Mouse (Mus musculus) hindbrain, postnatal 0 days (tissue): ENCODE measurements around the gene Bsn. TPM values are rescaled to one million over a fixed set of nuclear protein-coding genes. Genes with fewer than 3 reads are reported as not detected.

Source experiments
- ATAC-seq: fragments of 200-750 bp; cut with Nextera tagmentation; 2 replicates; pipeline ENCODE4 v1.8.0; 2017; ENCODE audit warnings: mild to moderate bottlenecking, moderate TSS enrichment, moderate library complexity
- DNase-seq: peaks from one replicate; pipeline ENCODE4 v3.0.0-alpha.2; 2015; ENCODE audit warnings: low spot score
- H3K27ac ChIP-seq: fragments of 300-500 bp; sonication (generic); 2 replicates; pipeline ENCODE4 v1.5.1; 2014; ENCODE audit warnings: mild to moderate bottlenecking
- H3K27me3 ChIP-seq: fragments of 300-500 bp; sonication (generic); 2 replicates; pipeline ENCODE4 v1.6.1; 2014; ENCODE audit warnings: low read length, mixed read lengths; ENCODE audit not compliant: insufficient read depth
- H3K36me3 ChIP-seq: fragments of 300-500 bp; sonication (generic); 2 replicates; pipeline ENCODE4 v1.6.1; 2014; ENCODE audit warnings: low read length, mixed read lengths; ENCODE audit not compliant: insufficient read depth
- H3K4me1 ChIP-seq: fragments of 300-500 bp; sonication (generic); 2 replicates; pipeline ENCODE4 v1.6.1; 2014; ENCODE audit warnings: antibody characterized with exemption, low read length, mixed read lengths; ENCODE audit not compliant: insufficient read depth
- H3K4me2 ChIP-seq: fragments of 300-500 bp; sonication (generic); 2 replicates; pipeline ENCODE4 v1.6.1; 2014; ENCODE audit warnings: low read depth, mild to moderate bottlenecking, low read length, moderate library complexity, mixed read lengths
- H3K4me3 ChIP-seq: fragments of 300-500 bp; sonication (generic); 2 replicates; pipeline ENCODE4 v1.5.1; 2014; ENCODE audit warnings: low read length
- H3K9ac ChIP-seq: fragments of 300-500 bp; sonication (generic); replicated peaks from 2 replicates; pipeline ENCODE4 v1.6.1; 2014; ENCODE audit warnings: mild to moderate bottlenecking, low read length, moderate library complexity, mixed read lengths
- H3K9me3 ChIP-seq: fragments of 300-500 bp; sonication (generic); 2 replicates; pipeline ENCODE4 v1.6.1; 2016; ENCODE audit warnings: low read length, mixed read lengths
- CTCF ChIP-seq: IDR thresholded peaks from 2 replicates; pipeline ENCODE4 v1.5.1; 2016; ENCODE audit warnings: antibody characterized with exemption, control low read depth, low read depth
- WGBS: fragments of 180-500 bp; shearing (Covaris S2); extraction: QIAGEN DNeasy Blood & Tissue Kit; methylation state at CpG from one replicate; pipeline ENCODE4 v1.1.7; 2014; 5-methylcytosine and 5-hydroxymethylcytosine counted together
- polyA plus RNA-seq: library from polyadenylated mRNA; unstranded; fragments of >200 nt; fragmentation: Nextera tagmentation; extraction: Ambion mirVana; gene quantifications from 2 replicates; pipeline ENCODE4 v1.2.1, GENCODE M21; 2015
- total RNA-seq: library from RNA; depleted of rRNA; stranded (reverse); fragments of >200 nt; gene quantifications from 2 replicates; pipeline ENCODE4 v1.2.3, GENCODE M21; 2014

The Bsn gene
- total and polyA plus RNA-seq, 2 experiments from 2014 or later: 7.4 to 53.9 TPM

GRCm38 (mm10) chr9:108072481-108072924 lies 117.7 kb downstream of the Bsn start:
- WGBS: 62% methylated on average over 9 of the region's 9 CpGs
- H3K9ac ChIP-seq: no peak overlapping the region
- no peaks in the 10 kb centered on the region for H3K27me3 ChIP-seq
- peaks cover 19% of the 10 kb centered on the region for H3K36me3 ChIP-seq
- ATAC-seq (no peak), DNase-seq (no peak)
- no peaks in the 10 kb centered on the region for H3K9me3 ChIP-seq
- no peaks in the 10 kb centered on the region for H3K4me1 ChIP-seq
- TF ChIP-seq CTCF: no peak
- H3K27ac ChIP-seq: no peak overlapping the region
- H3K4me3 ChIP-seq: no peak overlapping the region
- no peak overlapping the region for H3K4me2 ChIP-seq

- H3K4me1 ChIP-seq: no peaks in the 10 kb centered on the region
These were observed 118.4 kb downstream of the Bsn start for GRCm38 (mm10) chr9:108071801-108072200.

GRCm38 (mm10) chr9:108069529-108069928 lies 120.7 kb downstream of the Bsn start:
- no peak for TF ChIP-seq CTCF
- Histone ChIP-seq H3K27ac (no peak overlapping the region), H3K9me3 (no peaks in the 10 kb centered on the region), H3K9ac (no peak overlapping the region), H3K36me3 (peaks cover 19% of the 10 kb centered on the region), H3K4me2 (no peak overlapping the region), H3K27me3 (no peaks in the 10 kb centered on the region), H3K4me1 (no peaks in the 10 kb centered on the region), H3K4me3 (no peak overlapping the region)
- WGBS: 88% methylated on average over 7 of the region's 7 CpGs
- DNase-seq (no peak), ATAC-seq (no peak)

More at GRCm38 (mm10) chr9:108071801-108072200, 118.4 kb downstream of the Bsn start:
- no peak for DNase-seq
- no peak for ATAC-seq
- H3K9me3 ChIP-seq: no peaks in the 10 kb centered on the region
- no peak overlapping the region for H3K4me2 ChIP-seq
- peaks cover 19% of the 10 kb centered on the region for H3K36me3 ChIP-seq
- no peak overlapping the region for H3K27ac ChIP-seq
- H3K27me3 ChIP-seq: no peaks in the 10 kb centered on the region
- no peak overlapping the region for H3K9ac ChIP-seq
- WGBS: 90% methylated on average over 4 of the region's 4 CpGs
- no peak overlapping the region for H3K4me3 ChIP-seq
- no peak for TF ChIP-seq CTCF

GRCm38 (mm10) chr9:108069007-108069406 lies 121.2 kb downstream of the Bsn start:
- Histone ChIP-seq H3K9ac (no peak overlapping the region), H3K27ac (no peak overlapping the region), H3K9me3 (no peaks in the 10 kb centered on the region), H3K4me1 (no peaks in the 10 kb centered on the region), H3K36me3 (peaks cover 20% of the 10 kb centered on the region), H3K4me3 (no peak overlapping the region), H3K27me3 (no peaks in the 10 kb centered on the region), H3K4me2 (no peak overlapping the region)
- WGBS: 92% methylated on average over 9 of the region's 9 CpGs
- no peak for TF ChIP-seq CTCF
- no peak for DNase-seq
- no peak for ATAC-seq

- Histone ChIP-seq H3K36me3 (peaks cover 31% of the 10 kb centered on the region), H3K27me3 (no peaks in the 10 kb centered on the region)
- peak; percentile 19; the same call in 1 of the 2 replicates for ATAC-seq
These were observed 122.3 kb downstream of the Bsn start for GRCm38 (mm10) chr9:108067900-108068299.

GRCm38 (mm10) chr9:108067199-108067598 lies 123.0 kb downstream of the Bsn start:
- peaks cover 38% of the 10 kb centered on the region for H3K36me3 ChIP-seq

More at GRCm38 (mm10) chr9:108067900-108068299, 122.3 kb downstream of the Bsn start:
- Histone ChIP-seq H3K27ac (no peak overlapping the region), H3K4me1 (no peaks in the 10 kb centered on the region), H3K4me3 (no peak overlapping the region), H3K4me2 (no peak overlapping the region), H3K9ac (no peak overlapping the region), H3K9me3 (no peaks in the 10 kb centered on the region)
- peak; percentile 98 for TF ChIP-seq CTCF
- peak; percentile 89 for DNase-seq
- 18% methylated on average over 8 of the region's 8 CpGs for WGBS

GRCm38 (mm10) chr9:108065491-108066011 lies 124.6 kb downstream of the Bsn start:
- Histone ChIP-seq H3K27ac (no peak overlapping the region), H3K9me3 (no peaks in the 10 kb centered on the region), H3K27me3 (no peaks in the 10 kb centered on the region), H3K9ac (no peak overlapping the region), H3K36me3 (peaks cover 31% of the 10 kb centered on the region), H3K4me1 (no peaks in the 10 kb centered on the region), H3K4me2 (no peak overlapping the region), H3K4me3 (no peak overlapping the region)
- ATAC-seq (peak; percentile 77), DNase-seq (peak; percentile 79)
- WGBS: 31% methylated on average over 5 of the region's 5 CpGs
- peak; percentile 79 for TF ChIP-seq CTCF

More at GRCm38 (mm10) chr9:108067199-108067598, 123.0 kb downstream of the Bsn start:
- Histone ChIP-seq H3K9ac (no peak overlapping the region), H3K27me3 (no peaks in the 10 kb centered on the region), H3K4me3 (no peak overlapping the region), H3K27ac (no peak overlapping the region), H3K4me1 (no peaks in the 10 kb centered on the region), H3K9me3 (no peaks in the 10 kb centered on the region), H3K4me2 (no peak overlapping the region)
- DNase-seq: no peak
- WGBS: 75% methylated on average over 7 of the region's 7 CpGs
- no peak for ATAC-seq
- no peak for TF ChIP-seq CTCF
